Mouse (Mus musculus): ENCODE results near the gene Ppid. TPM values are rescaled to one million over a fixed set of nuclear protein-coding genes. Genes with fewer than 3 reads are reported as not detected.

The Ppid gene
- polyA plus RNA-seq (2012; rRNA removed) = 6.4 and 9.6 TPM in 2 replicates

- TF ChIP-seq CTCF (conservative IDR thresholded peaks at IDR 0.05; ENCODE audit: insufficient read depth, insufficient read length, low read depth, low read length) (no peak), POLR2A (IDR thresholded peaks at IDR 0.05; ENCODE audit: low read depth, low read length) (peak; percentile 73)
- peak within 1 kb of the TSS; percentile 78 for H3K27ac ChIP-seq (ENCODE audit: insufficient read depth, low read depth, low read length)
- H3K4me3 ChIP-seq (ENCODE audit: insufficient read depth, low read depth, low read length) = peak within 1 kb of the TSS; percentile 99
- H3K4me1 ChIP-seq (ENCODE audit: control insufficient read depth, insufficient read depth, low read length) = peaks cover 11% of the 10 kb centered on the region; the same call in 1 of the 2 replicates
- 2% methylated on average over 63 of the region's 63 CpGs for WGBS
- H3K36me3 ChIP-seq (ENCODE audit: control insufficient read depth, insufficient read depth, low read length) = peaks cover 6% of the 10 kb centered on the region
- DNase-seq = peak; percentile 86
- H3K27me3 ChIP-seq (replicated peaks; ENCODE audit: control insufficient read depth, insufficient read depth, low read length) = no peaks in the 10 kb centered on the region
These were observed at the start of gene Ppid for GRCm38 (mm10) chr3:79590863-79591792. TSS of gene Ppid (plus strand) at chr3:79591342.

- H3K4me1 ChIP-seq (ENCODE audit: control insufficient read depth, insufficient read depth, low read length) = peaks cover 14% of the 10 kb centered on the region
- H3K27me3 ChIP-seq (replicated peaks; ENCODE audit: control insufficient read depth, insufficient read depth, low read length) = no peaks in the 10 kb centered on the region
- no peak overlapping the region for H3K4me3 ChIP-seq (ENCODE audit: insufficient read depth, low read depth, low read length)
- 25% methylated on average over 6 of the region's 6 CpGs for WGBS
- TF ChIP-seq CTCF (conservative IDR thresholded peaks at IDR 0.05; ENCODE audit: insufficient read depth, insufficient read length, low read depth, low read length) (0 out of 2 replicates have a peak, but pooled peaks have one; percentile 20), POLR2A (IDR thresholded peaks at IDR 0.05; ENCODE audit: low read depth, low read length) (no peak)
- H3K27ac ChIP-seq (ENCODE audit: insufficient read depth, low read depth, low read length) = 0 out of 2 replicates have a peak overlapping the region, but pooled peaks have one; percentile 61
- peak; percentile 78 for DNase-seq
- H3K36me3 ChIP-seq (ENCODE audit: control insufficient read depth, insufficient read depth, low read length) = no peaks in the 10 kb centered on the region
These were observed 48.6 kb upstream of the Ppid start for GRCm38 (mm10) chr3:79542585-79542984.

- Histone ChIP-seq H3K27ac (ENCODE audit: insufficient read depth, low read depth, low read length) (no peak overlapping the region), H3K4me3 (ENCODE audit: insufficient read depth, low read depth, low read length) (no peak overlapping the region), H3K36me3 (ENCODE audit: control insufficient read depth, insufficient read depth, low read length) (no peaks in the 10 kb centered on the region; the same call in none of the 2 replicates), H3K4me1 (ENCODE audit: control insufficient read depth, insufficient read depth, low read length) (0 out of 2 replicates have a peak, but pooled peaks cover 3% of the 10 kb centered on the region), H3K27me3 (replicated peaks; ENCODE audit: control insufficient read depth, insufficient read depth, low read length) (no peaks in the 10 kb centered on the region)
- TF ChIP-seq POLR2A (IDR thresholded peaks at IDR 0.05; ENCODE audit: low read depth, low read length) (no peak), CTCF (conservative IDR thresholded peaks at IDR 0.05; ENCODE audit: insufficient read depth, insufficient read length, low read depth, low read length) (no peak)
- 66% methylated on average over 17 of the region's 17 CpGs for WGBS
- DNase-seq = no peak
These were observed 42.3 kb upstream of the Ppid start for GRCm38 (mm10) chr3:79548681-79549437.

- Histone ChIP-seq H3K27me3 (replicated peaks; ENCODE audit: control insufficient read depth, insufficient read depth, low read length) (no peaks in the 10 kb centered on the region), H3K27ac (ENCODE audit: insufficient read depth, low read depth, low read length) (no peak overlapping the region), H3K36me3 (ENCODE audit: control insufficient read depth, insufficient read depth, low read length) (no peaks in the 10 kb centered on the region; the same call in none of the 2 replicates), H3K4me1 (ENCODE audit: control insufficient read depth, insufficient read depth, low read length) (0 out of 2 replicates have a peak, but pooled peaks cover 3% of the 10 kb centered on the region), H3K4me3 (ENCODE audit: insufficient read depth, low read depth, low read length) (no peak overlapping the region)
- TF ChIP-seq POLR2A (IDR thresholded peaks at IDR 0.05; ENCODE audit: low read depth, low read length) = no peak
- TF ChIP-seq CTCF (conservative IDR thresholded peaks at IDR 0.05; ENCODE audit: insufficient read depth, insufficient read length, low read depth, low read length) = no peak
- 92% methylated on average over 8 of the region's 8 CpGs for WGBS
- no peak for DNase-seq
These were observed 41.3 kb upstream of the Ppid start for GRCm38 (mm10) chr3:79549751-79550393.

- Histone ChIP-seq H3K27ac (ENCODE audit: insufficient read depth, low read depth, low read length) (no peak overlapping the region), H3K4me3 (ENCODE audit: insufficient read depth, low read depth, low read length) (no peak overlapping the region), H3K27me3 (replicated peaks; ENCODE audit: control insufficient read depth, insufficient read depth, low read length) (no peaks in the 10 kb centered on the region), H3K36me3 (ENCODE audit: control insufficient read depth, insufficient read depth, low read length) (no peaks in the 10 kb centered on the region; the same call in none of the 2 replicates), H3K4me1 (ENCODE audit: control insufficient read depth, insufficient read depth, low read length) (peaks cover 7% of the 10 kb centered on the region; the same call in 1 of the 2 replicates)
- WGBS = 69% methylated on average over 10 of the region's 10 CpGs
- TF ChIP-seq CTCF (conservative IDR thresholded peaks at IDR 0.05; ENCODE audit: insufficient read depth, insufficient read length, low read depth, low read length) (no peak), POLR2A (IDR thresholded peaks at IDR 0.05; ENCODE audit: low read depth, low read length) (no peak)
- DNase-seq = peak; percentile 56
These were observed 39.2 kb upstream of the Ppid start for GRCm38 (mm10) chr3:79551826-79552552.

- H3K36me3 ChIP-seq (ENCODE audit: control insufficient read depth, insufficient read depth, low read length) = no peaks in the 10 kb centered on the region; the same call in none of the 2 replicates
- peaks cover 15% of the 10 kb centered on the region for H3K4me1 ChIP-seq (ENCODE audit: control insufficient read depth, insufficient read depth, low read length)
- TF ChIP-seq POLR2A (IDR thresholded peaks at IDR 0.05; ENCODE audit: low read depth, low read length) = no peak
- no peak for TF ChIP-seq CTCF (conservative IDR thresholded peaks at IDR 0.05; ENCODE audit: insufficient read depth, insufficient read length, low read depth, low read length)
- no peak overlapping the region for H3K27ac ChIP-seq (ENCODE audit: insufficient read depth, low read depth, low read length)
- H3K27me3 ChIP-seq (replicated peaks; ENCODE audit: control insufficient read depth, insufficient read depth, low read length) = no peaks in the 10 kb centered on the region
- H3K4me3 ChIP-seq (ENCODE audit: insufficient read depth, low read depth, low read length) = no peak overlapping the region
- WGBS = 92% methylated on average over 3 of the region's 3 CpGs
- DNase-seq = no peak
These were observed 37.4 kb upstream of the Ppid start for GRCm38 (mm10) chr3:79553779-79554178.

Measured in kidney, adult 2 months (tissue).